Mouse (Mus musculus) cerebellum, adult 11-12 months (tissue): ENCODE data around the gene Epb41l3.

ENCODE experiments used
- DNase-seq: peaks from one replicate; pipeline ENCODE4 v3.0.0; 2022

The Epb41l3 gene

GRCm38 (mm10) chr17:69075501-69076237 is at the start of gene Epb41l3:
Gene Epb41l3 (plus strand): TSS chr17:69075683.
- DNase-seq: peak; percentile 93

- DNase-seq: no peak
These were observed 36.5 kb upstream of the Epb41l3 start for GRCm38 (mm10) chr17:69038760-69039675.

- DNase-seq: no peak
These were observed 34.0 kb upstream of the Epb41l3 start for GRCm38 (mm10) chr17:69041516-69041915.

GRCm38 (mm10) chr17:69048826-69049225 is 26.7 kb upstream of the Epb41l3 start:
- DNase-seq: no peak

- no peak for DNase-seq
These were observed 21.5 kb upstream of the Epb41l3 start for GRCm38 (mm10) chr17:69054029-69054428.

- DNase-seq: no peak
These were observed 15.7 kb upstream of the Epb41l3 start for GRCm38 (mm10) chr17:69059760-69060159.

GRCm38 (mm10) chr17:69060388-69060787 is 15.1 kb upstream of the Epb41l3 start:
- DNase-seq: no peak

- no peak for DNase-seq
These were observed 13.4 kb upstream of the Epb41l3 start for GRCm38 (mm10) chr17:69061883-69062745.

- DNase-seq: no peak
These were observed 7.3 kb upstream of the Epb41l3 start for GRCm38 (mm10) chr17:69067937-69068739.

GRCm38 (mm10) chr17:69074095-69074494 is 1.4 kb upstream of the Epb41l3 start:
- no peak for DNase-seq

- DNase-seq: peak; percentile 91
These were observed 749 bp downstream of the Epb41l3 start for GRCm38 (mm10) chr17:69076238-69076625.

- DNase-seq: peak; percentile 57
These were observed 1.5 kb downstream of the Epb41l3 start for GRCm38 (mm10) chr17:69076747-69077543.

GRCm38 (mm10) chr17:69077544-69077920 is 2.0 kb downstream of the Epb41l3 start:
- DNase-seq: peak; percentile 45

GRCm38 (mm10) chr17:69082316-69082715 is 6.8 kb downstream of the Epb41l3 start:
- peak; percentile 39 for DNase-seq

GRCm38 (mm10) chr17:69091618-69092017 is 16.1 kb downstream of the Epb41l3 start:
- no peak for DNase-seq

- no peak for DNase-seq
These were observed 21.6 kb downstream of the Epb41l3 start for GRCm38 (mm10) chr17:69097068-69097467.

- peak; percentile 52 for DNase-seq
These were observed 22.5 kb downstream of the Epb41l3 start for GRCm38 (mm10) chr17:69097955-69098354.

GRCm38 (mm10) chr17:69103326-69103725 is 27.8 kb downstream of the Epb41l3 start:
- no peak for DNase-seq

GRCm38 (mm10) chr17:69105035-69105798 is 29.7 kb downstream of the Epb41l3 start:
- no peak for DNase-seq

GRCm38 (mm10) chr17:69105799-69106401 is 30.4 kb downstream of the Epb41l3 start:
- no peak for DNase-seq
